Mouse (Mus musculus): Measurements from ENCODE around the gene Pinlyp.

GRCm38 (mm10) chr7:24563191-24563836, 17.4 kb upstream of the Pinlyp start:
- TF ChIP-seq CTCF (IDR thresholded peaks at IDR 0.05; ENCODE audit: control insufficient read depth, insufficient read depth, insufficient replicate concordance, low read depth, low read length) (no peak), POLR2A (IDR thresholded peaks at IDR 0.05; ENCODE audit: control insufficient read depth, low read depth, low read length) (no peak)
